Mouse (Mus musculus): Measurements from ENCODE around the gene Cabp4.

- TF ChIP-seq CTCF (IDR thresholded peaks at IDR 0.05; ENCODE audit: low read depth) (no peak), EP300 (IDR thresholded peaks at IDR 0.05; ENCODE audit: low read depth) (no peak)
Observed at GRCm38 (mm10) chr19:4142416-4143173, 1.2 kb downstream of the Cabp4 start.
